Mouse (Mus musculus): ENCODE measurements around the gene Ankrd13c.
"Not testable (repeated sequence)": the region's sequence is repeated elsewhere in the genome, so short reads cannot be mapped to it uniquely, and the experiment has no call there.

The Ankrd13c gene

GRCm38 (mm10) chr3:157946843-157947358 is at the start of gene Ankrd13c:
Gene Ankrd13c (plus strand): TSS chr3:157947239.
- peak; percentile 87 to 92 for DNase-seq (ENCODE audit: low spot score in 2 of 2)

- no peak for DNase-seq (ENCODE audit: low spot score in 2 of 2)
Observed at GRCm38 (mm10) chr3:157897645-157898044, 49.4 kb upstream of the Ankrd13c start.

DNA sequence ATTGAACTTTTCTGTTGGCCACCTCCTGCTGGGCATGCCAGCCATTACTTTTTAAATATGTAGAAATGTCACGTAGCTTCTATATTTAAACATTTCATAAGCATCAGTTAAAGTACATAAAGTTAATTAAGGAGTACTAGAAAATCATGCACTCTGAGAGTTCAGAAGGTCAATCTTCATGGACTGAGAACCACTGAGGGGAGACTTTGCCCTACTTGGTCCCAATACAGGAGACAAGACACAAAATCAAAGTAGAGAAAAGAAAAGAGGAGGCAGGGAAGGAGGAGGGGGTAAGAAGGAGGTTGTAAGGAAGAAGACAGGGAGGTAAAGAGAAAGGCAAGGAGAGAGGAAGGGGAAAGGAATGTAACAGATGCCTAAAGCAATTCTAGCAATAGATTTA is 47.1 kb upstream of the Ankrd13c start:
- no peak for DNase-seq (ENCODE audit: low spot score in 2 of 2)

DNA sequence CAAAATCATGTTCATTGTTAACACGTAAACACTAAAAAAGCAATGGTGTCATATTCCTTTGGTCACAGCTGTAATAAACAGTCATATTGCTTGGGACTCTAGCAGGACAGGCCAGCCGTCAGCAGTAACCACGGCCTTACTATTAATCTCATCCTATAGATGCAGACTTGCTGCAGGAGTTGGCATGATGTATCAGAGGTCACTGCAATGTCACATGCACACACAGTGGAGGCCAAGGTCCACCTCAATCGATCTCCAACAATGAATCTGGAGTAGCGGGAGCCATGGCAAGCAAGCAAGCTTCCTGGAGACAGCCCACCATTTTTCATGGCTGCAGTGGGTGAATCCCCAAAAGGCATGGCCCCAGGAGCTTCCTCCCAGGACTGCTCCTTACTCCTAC is 45.3 kb upstream of the Ankrd13c start:
- no peak for DNase-seq (ENCODE audit: low spot score in 2 of 2)

DNA sequence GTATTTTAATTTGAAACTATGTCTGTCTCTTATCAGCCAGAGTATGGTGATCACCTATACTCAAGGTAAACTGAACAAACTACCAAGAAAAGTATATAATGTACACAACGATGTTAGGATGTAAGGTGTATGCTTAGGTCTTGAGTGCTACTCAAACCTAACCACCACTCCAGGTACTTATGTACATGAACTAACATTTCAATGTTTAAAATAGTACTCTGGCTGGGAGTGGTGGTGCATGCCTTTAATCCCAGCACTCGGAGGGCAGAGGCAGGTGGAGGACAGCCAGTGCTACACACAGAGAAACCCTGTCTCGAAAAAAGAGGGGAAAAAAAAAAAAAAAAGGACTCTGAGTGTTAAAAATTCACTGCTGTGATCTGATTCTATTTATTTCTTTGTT is 38.9 kb upstream of the Ankrd13c start:
- DNase-seq (ENCODE audit: low spot score in 2 of 2), result no peak

GRCm38 (mm10) chr3:157910262-157910661 is 36.8 kb upstream of the Ankrd13c start:
- no peak for DNase-seq (ENCODE audit: low spot score in 2 of 2)

DNA sequence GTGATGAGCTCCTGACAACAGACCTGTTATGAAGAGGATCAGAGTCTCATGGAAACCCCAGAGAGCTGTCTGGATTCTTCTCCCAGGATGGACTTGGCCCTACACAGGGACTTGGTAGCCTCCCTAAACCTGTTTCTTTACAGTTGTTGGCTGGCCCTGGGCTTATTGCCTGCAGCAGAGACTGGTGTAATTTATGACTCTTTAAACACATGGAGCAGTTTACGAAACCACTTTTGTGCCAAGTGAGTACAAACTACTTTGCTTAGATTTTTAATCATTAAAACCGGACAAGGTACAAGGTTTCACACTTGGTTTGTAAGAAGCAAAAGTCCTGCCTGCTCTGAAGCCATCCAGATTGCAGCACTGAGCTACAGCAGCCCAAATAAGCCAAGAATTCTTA is 34.9 kb upstream of the Ankrd13c start:
- no peak for DNase-seq (ENCODE audit: low spot score in 2 of 2)

DNA sequence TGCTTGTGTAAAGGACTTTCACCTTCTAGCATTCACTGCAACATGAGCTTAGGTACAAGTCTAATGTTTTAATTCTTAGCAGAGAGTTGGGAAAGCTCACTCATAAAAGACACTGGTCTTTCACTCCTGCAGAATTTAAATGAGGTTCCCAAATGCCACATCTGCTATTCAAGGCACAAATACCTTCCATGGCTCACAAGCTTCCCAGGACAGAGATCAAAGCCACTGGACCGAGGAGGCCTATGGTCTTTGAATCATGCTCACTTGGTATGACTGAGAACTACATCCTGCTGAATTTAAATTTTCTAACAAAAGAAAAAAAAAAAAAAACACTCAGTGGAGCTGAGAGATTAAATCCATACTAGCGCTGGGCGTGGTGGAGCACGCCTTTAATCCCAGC is 30.7 kb upstream of the Ankrd13c start:
- DNase-seq (ENCODE audit: low spot score in 2 of 2), result no peak

- no peak for DNase-seq (ENCODE audit: low spot score in 2 of 2)
Observed at GRCm38 (mm10) chr3:157921376-157921775, 25.7 kb upstream of the Ankrd13c start.

GRCm38 (mm10) chr3:157923268-157923835 is 23.7 kb upstream of the Ankrd13c start:
- no peak for DNase-seq (ENCODE audit: low spot score in 2 of 2)

DNA sequence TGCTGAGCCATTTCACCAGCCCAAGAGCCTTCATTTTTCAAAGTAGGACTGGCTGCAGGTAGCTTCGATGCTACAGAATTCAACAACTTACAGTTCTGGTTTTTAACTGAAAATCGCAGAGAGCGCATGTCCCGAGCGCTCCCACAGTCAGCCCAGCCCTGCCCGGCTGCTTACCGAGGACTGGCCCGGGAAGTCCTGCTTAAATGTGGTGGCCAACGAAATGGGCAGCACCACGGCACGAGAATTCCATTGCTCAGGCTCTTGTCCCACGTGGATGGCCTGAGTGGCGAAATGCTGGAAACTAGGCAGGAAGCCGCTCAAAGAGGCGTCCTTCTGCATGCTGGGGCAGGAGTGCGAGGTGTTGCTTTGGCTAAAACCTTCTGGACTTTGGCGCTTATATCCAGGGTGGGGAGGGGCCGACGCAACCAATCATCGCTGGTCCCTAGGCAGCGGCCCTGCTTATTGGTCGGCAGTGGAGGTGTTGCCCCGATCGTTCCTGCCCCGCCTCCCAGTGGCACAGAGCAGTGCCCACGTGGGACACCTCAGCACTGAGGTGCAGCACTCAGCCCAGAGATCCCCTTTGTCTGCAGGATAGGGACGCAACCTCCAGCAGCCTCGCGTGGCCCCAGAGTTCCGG is 22.2 kb upstream of the Ankrd13c start, which contains the start of gene Cth:
Cth (minus strand) TSS at position 386 of the 637 bp plus-strand sequence.
- peak; percentile 72 to 86 for DNase-seq (ENCODE audit: low spot score in 2 of 2)

DNA sequence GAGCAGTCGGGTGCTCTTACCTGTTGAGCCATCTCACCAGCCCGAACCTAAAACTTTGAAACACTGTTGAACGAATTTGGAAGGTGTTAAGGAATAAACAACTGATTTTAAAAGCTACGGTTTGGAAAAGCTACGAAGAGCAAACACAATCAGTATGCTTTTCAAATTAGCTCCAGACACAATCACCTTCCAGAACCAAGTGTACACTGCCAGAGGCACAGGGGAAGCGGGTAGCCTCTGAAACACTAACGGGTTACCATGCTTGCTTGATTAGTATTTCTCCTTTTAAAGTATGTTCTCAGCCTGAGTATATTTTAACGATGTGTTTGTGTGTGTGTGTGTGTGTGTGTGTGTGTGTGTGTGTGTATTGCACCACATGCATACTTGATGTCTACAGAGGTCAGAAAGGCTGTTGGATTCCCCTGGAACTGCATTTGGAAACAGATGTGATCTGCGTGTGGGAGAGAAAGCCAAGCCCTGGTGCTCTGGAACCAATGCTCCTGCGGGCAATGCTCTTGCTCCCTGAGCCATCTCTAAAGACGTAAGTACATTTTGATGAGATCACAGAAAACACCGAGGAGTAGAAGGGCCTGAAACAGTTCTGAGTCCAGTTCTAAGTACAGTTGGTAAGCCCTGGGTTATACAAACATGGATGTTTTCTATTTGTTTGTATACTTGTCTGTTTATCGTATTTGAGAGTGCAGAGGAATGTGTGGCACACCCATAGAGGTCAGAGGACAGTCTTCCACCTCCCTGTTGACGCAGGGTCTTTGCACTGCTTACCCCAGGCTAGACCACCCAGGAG is 21.1 kb upstream of the Ankrd13c start:
- DNase-seq (ENCODE audit: low spot score in 2 of 2), result no peak

DNA sequence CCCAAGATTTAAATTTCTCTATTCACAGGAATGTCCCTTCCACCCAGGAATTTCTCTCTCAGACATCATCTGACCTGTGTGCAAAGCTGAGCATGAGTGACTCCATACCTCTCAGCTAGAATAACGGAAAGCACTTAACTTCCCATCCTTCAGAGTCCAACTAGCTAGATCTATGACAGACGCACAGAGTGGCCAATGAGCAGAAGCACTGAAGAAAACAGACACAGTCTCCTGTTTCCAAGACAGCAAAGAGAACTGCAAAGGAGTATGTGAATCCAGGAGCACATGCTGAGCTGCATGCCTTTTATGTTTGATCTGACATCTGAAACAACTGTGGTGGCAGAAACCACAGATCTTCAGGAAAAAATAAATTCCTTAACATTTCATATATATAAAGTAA is 20.3 kb upstream of the Ankrd13c start:
- no peak for DNase-seq (ENCODE audit: low spot score in 2 of 2)

GRCm38 (mm10) chr3:157928731-157929130 is 18.3 kb upstream of the Ankrd13c start:
- no peak for DNase-seq (ENCODE audit: low spot score in 2 of 2)

- no peak for DNase-seq (ENCODE audit: low spot score in 2 of 2)
Observed at GRCm38 (mm10) chr3:157929417-157929816, 17.6 kb upstream of the Ankrd13c start.

- DNase-seq (ENCODE audit: low spot score in 2 of 2), result no peak
Observed at GRCm38 (mm10) chr3:157931592-157931991, 15.4 kb upstream of the Ankrd13c start.

GRCm38 (mm10) chr3:157932074-157932473 is 15.0 kb upstream of the Ankrd13c start:
- no peak for DNase-seq (ENCODE audit: low spot score in 2 of 2)

GRCm38 (mm10) chr3:157933223-157933622 is 13.8 kb upstream of the Ankrd13c start:
- DNase-seq (ENCODE audit: low spot score in 2 of 2), result not testable (repeated sequence)

DNA sequence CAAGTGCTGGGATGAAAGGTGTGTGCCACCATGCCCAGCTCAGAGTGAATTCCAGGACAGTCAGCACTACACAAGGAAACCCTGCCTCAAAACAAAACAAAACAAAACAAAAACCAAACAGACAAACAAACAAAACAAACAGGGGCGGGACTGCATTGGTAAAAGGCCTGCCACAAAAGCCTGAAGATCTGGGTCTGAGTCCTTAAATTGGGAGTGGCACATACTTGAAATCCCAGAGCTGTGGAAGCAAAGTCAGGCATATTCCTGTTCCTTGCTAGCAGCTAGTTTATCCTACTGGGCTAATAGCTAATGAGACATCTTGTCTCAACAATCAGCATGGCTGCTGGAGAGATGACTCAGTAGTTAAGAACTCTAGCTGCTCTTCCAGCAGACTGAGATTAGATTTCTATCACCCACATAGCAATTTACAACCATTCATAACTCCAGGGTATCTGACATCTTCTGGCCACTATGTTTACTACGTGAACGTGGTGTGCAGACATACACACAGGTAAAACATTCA is 12.7 kb upstream of the Ankrd13c start:
- no peak for DNase-seq (ENCODE audit: low spot score in 2 of 2)

DNA sequence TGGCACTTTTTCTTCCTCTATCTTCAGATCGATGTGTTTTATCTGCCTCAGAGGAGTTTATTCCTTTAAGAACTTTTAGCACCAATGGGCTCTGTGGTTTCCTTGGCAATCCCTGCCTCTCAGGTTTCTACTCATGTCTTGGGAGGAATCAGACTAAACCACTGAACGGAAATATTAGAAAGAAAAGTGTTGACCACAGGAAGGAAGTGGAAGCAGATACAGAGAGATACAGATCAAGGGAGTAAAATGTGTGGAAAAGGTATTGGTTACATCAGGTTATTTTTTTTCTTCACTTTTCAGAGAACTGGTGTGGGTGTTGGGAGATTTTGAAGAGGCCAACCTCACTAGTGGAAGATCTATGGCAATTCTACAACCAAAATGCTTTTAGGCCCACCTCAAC is 8.5 kb upstream of the Ankrd13c start:
- no peak for DNase-seq (ENCODE audit: low spot score in 2 of 2)

DNA sequence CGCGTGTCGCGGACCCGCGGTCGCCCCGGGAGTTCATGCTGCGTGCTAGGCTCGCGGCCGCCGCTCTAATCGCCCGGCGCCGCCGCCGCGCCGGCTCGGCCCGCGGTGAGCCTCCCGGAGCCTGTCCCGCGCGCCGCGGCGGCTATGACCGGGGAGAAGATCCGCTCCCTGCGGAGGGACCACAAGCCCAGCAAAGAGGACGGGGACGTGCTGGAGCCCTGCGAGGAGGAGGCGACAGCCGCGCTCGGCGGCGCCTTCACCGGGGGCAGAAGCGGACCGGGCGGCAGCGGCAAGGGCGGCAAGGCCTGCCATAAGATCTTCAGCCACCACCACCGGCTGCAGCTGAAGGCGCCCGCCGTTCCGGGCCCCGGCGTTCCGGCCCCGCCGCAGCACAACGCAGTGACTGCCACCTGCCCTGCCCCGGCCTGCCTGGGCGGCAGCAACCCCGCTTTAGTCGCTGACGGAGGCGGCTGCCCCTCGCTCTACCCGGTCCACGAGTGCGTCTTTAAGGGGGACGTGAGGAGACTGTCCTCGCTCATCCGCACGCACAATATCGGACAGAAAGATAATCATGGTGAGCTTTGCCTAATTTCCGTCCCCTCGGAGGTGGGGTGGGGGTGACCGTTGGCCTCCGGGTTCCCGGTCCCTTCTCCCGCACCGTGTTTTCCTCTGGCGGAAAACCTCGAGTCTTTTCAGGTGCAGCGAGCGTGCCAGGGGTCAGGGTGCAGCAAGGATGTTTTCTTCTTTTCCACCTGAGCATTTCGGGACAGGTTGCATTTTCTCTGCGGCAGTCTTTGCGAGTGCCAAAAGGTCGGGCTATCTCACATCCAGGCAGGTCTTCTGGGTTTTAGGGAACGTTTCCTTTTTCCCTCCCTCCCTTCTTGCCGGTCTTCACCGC is 593 bp downstream of the Ankrd13c start:
- DNase-seq (ENCODE audit: low spot score in 2 of 2), result peak in 1 of 2 experiments; percentile 66
